Mouse (Mus musculus) midbrain, embryonic 14.5 days (tissue): Measurements from ENCODE around the gene Sycn. TPM values are rescaled to one million over a fixed set of nuclear protein-coding genes. Genes with fewer than 3 reads are reported as not detected.

Experiments
- ATAC-seq: fragments of 200-750 bp; cut with Nextera tagmentation; 2 replicates; pipeline ENCODE4 v1.8.0; 2017; ENCODE audit warnings: moderate number of reproducible peaks, moderate library complexity; ENCODE audit not compliant: low FRiP score, low TSS enrichment
- DNase-seq: peaks from one replicate; pipeline ENCODE4 v3.0.0-alpha.2; 2015
- H3K27ac ChIP-seq: fragments of 300-500 bp; sonication (generic); replicated peaks from 2 replicates; pipeline ENCODE4 v1.5.1; 2014; ENCODE audit warnings: mild to moderate bottlenecking, low read depth, low read length, moderate library complexity
- H3K27me3 ChIP-seq: fragments of 300-500 bp; sonication (generic); 2 replicates; pipeline ENCODE4 v1.6.1; 2014; ENCODE audit warnings: low read length, control low read depth, mixed read lengths; ENCODE audit not compliant: control insufficient read depth, insufficient read depth
- H3K36me3 ChIP-seq: fragments of 300-500 bp; sonication (generic); 2 replicates; pipeline ENCODE4 v1.6.1; 2014; ENCODE audit warnings: low read length, control low read depth; ENCODE audit not compliant: control insufficient read depth, insufficient read depth
- H3K4me1 ChIP-seq: fragments of 300-500 bp; sonication (generic); 2 replicates; pipeline ENCODE4 v1.6.1; 2014; ENCODE audit warnings: mild to moderate bottlenecking, antibody characterized with exemption, low read length, control low read depth; ENCODE audit not compliant: control insufficient read depth, insufficient read depth
- H3K4me2 ChIP-seq: fragments of 300-500 bp; sonication (generic); 2 replicates; pipeline ENCODE4 v1.6.1; 2014; ENCODE audit warnings: mild to moderate bottlenecking, low read length, moderate library complexity
- H3K4me3 ChIP-seq: fragments of 300-500 bp; sonication (generic); replicated peaks from 2 replicates; pipeline ENCODE4 v1.5.1; 2014; ENCODE audit warnings: low read depth, low read length
- H3K9ac ChIP-seq: fragments of 300-500 bp; sonication (generic); replicated peaks from 2 replicates; pipeline ENCODE4 v1.6.1; 2014; ENCODE audit warnings: mild to moderate bottlenecking, low read length, moderate library complexity
- H3K9me3 ChIP-seq: fragments of 300-500 bp; sonication (generic); 2 replicates; pipeline ENCODE4 v1.6.1; 2016; ENCODE audit warnings: low read length, control low read depth, mixed read lengths; ENCODE audit not compliant: control insufficient read depth
- WGBS: fragments of 180-500 bp; shearing (Covaris S2); extraction: QIAGEN DNeasy Blood & Tissue Kit; methylation state at CpG from one replicate; pipeline ENCODE4 v1.1.7; 2014; 5-methylcytosine and 5-hydroxymethylcytosine counted together
- polyA plus RNA-seq: library from polyadenylated mRNA; unstranded; fragments of >200 nt; fragmentation: Nextera tagmentation; extraction: Ambion mirVana; gene quantifications from 2 replicates; pipeline ENCODE4 v1.2.1, GENCODE M21; 2014

Gene Sycn
- polyA plus RNA-seq, 1 experiment from 2014 or later, result not detected

GRCm38 (mm10) chr7:28562951-28563350 is 22.3 kb downstream of the Sycn start:
- no peaks in the 10 kb centered on the region for H3K4me1 ChIP-seq
- H3K9me3 ChIP-seq, result no peaks in the 10 kb centered on the region
- WGBS, result 96% methylated on average over 13 of the region's 13 CpGs
- ATAC-seq, result no peak
- H3K27me3 ChIP-seq, result no peaks in the 10 kb centered on the region
- peaks cover 78% of the 10 kb centered on the region for H3K36me3 ChIP-seq
- H3K27ac ChIP-seq, result no peak overlapping the region
- no peak overlapping the region for H3K9ac ChIP-seq
- no peak overlapping the region for H3K4me2 ChIP-seq
- no peak overlapping the region for H3K4me3 ChIP-seq
- no peak for DNase-seq

GRCm38 (mm10) chr7:28565407-28565806 is 24.7 kb downstream of the Sycn start:
- ATAC-seq, result no peak
- no peak overlapping the region for H3K27ac ChIP-seq
- no peaks in the 10 kb centered on the region for H3K9me3 ChIP-seq
- H3K4me3 ChIP-seq, result no peak overlapping the region
- DNase-seq, result no peak
- no peak overlapping the region for H3K4me2 ChIP-seq
- WGBS, result 85% methylated on average over 5 of the region's 5 CpGs
- peaks cover 74% of the 10 kb centered on the region for H3K36me3 ChIP-seq
- no peak overlapping the region for H3K9ac ChIP-seq
- H3K27me3 ChIP-seq, result no peaks in the 10 kb centered on the region
- H3K4me1 ChIP-seq, result no peaks in the 10 kb centered on the region

- H3K27me3 ChIP-seq, result no peaks in the 10 kb centered on the region
- no peaks in the 10 kb centered on the region for H3K9me3 ChIP-seq
- ATAC-seq, result no peak
- H3K27ac ChIP-seq, result no peak overlapping the region
- peaks cover 58% of the 10 kb centered on the region for H3K36me3 ChIP-seq
- no peak overlapping the region for H3K4me3 ChIP-seq
- no peak overlapping the region for H3K4me2 ChIP-seq
- no peaks in the 10 kb centered on the region; the same call in 1 of the 2 replicates for H3K4me1 ChIP-seq
- H3K9ac ChIP-seq, result no peak overlapping the region
- DNase-seq, result no peak
- 94% methylated on average over 4 of the region's 4 CpGs for WGBS
Measured at GRCm38 (mm10) chr7:28567539-28567938, 26.9 kb downstream of the Sycn start.

GRCm38 (mm10) chr7:28568253-28568652 is 27.6 kb downstream of the Sycn start:
- Histone ChIP-seq H3K27ac (no peak overlapping the region), H3K4me2 (no peak overlapping the region), H3K9me3 (no peaks in the 10 kb centered on the region), H3K36me3 (peaks cover 53% of the 10 kb centered on the region), H3K27me3 (no peaks in the 10 kb centered on the region), H3K9ac (no peak overlapping the region), H3K4me1 (no peaks in the 10 kb centered on the region; the same call in 1 of the 2 replicates), H3K4me3 (no peak overlapping the region)
- DNase-seq, result peak; percentile 80
- ATAC-seq, result no peak

GRCm38 (mm10) chr7:28570291-28570981 is 29.8 kb downstream of the Sycn start:
- no peak overlapping the region for H3K27ac ChIP-seq
- no peaks in the 10 kb centered on the region; the same call in 1 of the 2 replicates for H3K4me1 ChIP-seq
- no peak overlapping the region for H3K4me3 ChIP-seq
- peaks cover 31% of the 10 kb centered on the region for H3K36me3 ChIP-seq
- WGBS, result 76% methylated on average over 12 of the region's 12 CpGs
- no peak for DNase-seq
- H3K9me3 ChIP-seq, result no peaks in the 10 kb centered on the region
- H3K27me3 ChIP-seq, result no peaks in the 10 kb centered on the region
- no peak overlapping the region for H3K9ac ChIP-seq
- no peak for ATAC-seq
- H3K4me2 ChIP-seq, result no peak overlapping the region

GRCm38 (mm10) chr7:28570982-28571682 is 30.4 kb downstream of the Sycn start:
- Histone ChIP-seq H3K27ac (no peak overlapping the region), H3K4me3 (no peak overlapping the region), H3K4me1 (no peaks in the 10 kb centered on the region; the same call in 1 of the 2 replicates), H3K9me3 (no peaks in the 10 kb centered on the region), H3K9ac (no peak overlapping the region), H3K27me3 (no peaks in the 10 kb centered on the region), H3K4me2 (no peak overlapping the region), H3K36me3 (peaks cover 24% of the 10 kb centered on the region)
- WGBS, result 55% methylated on average over 5 of the region's 5 CpGs
- ATAC-seq (no peak), DNase-seq (peak; percentile 58)

GRCm38 (mm10) chr7:28572689-28573088 is 32.0 kb downstream of the Sycn start:
- Histone ChIP-seq H3K9ac (no peak overlapping the region), H3K36me3 (peaks cover 8% of the 10 kb centered on the region), H3K27ac (no peak overlapping the region), H3K27me3 (no peaks in the 10 kb centered on the region), H3K9me3 (no peaks in the 10 kb centered on the region), H3K4me1 (no peaks in the 10 kb centered on the region; the same call in 1 of the 2 replicates), H3K4me2 (no peak overlapping the region), H3K4me3 (no peak overlapping the region)
- DNase-seq, result no peak
- no peak for ATAC-seq
- 95% methylated on average over 5 of the region's 5 CpGs for WGBS

- WGBS, result 99% methylated on average over 3 of the region's 3 CpGs
- H3K27me3 ChIP-seq, result no peaks in the 10 kb centered on the region
- DNase-seq (no peak), ATAC-seq (no peak)
- no peaks in the 10 kb centered on the region; the same call in 1 of the 2 replicates for H3K4me1 ChIP-seq
- no peak overlapping the region for H3K9ac ChIP-seq
- no peak overlapping the region for H3K4me3 ChIP-seq
- H3K36me3 ChIP-seq, result peaks cover 4% of the 10 kb centered on the region; the same call in 1 of the 2 replicates
- H3K9me3 ChIP-seq, result no peaks in the 10 kb centered on the region
- H3K27ac ChIP-seq, result no peak overlapping the region
- H3K4me2 ChIP-seq, result no peak overlapping the region
Measured at GRCm38 (mm10) chr7:28573236-28573635, 32.6 kb downstream of the Sycn start.

GRCm38 (mm10) chr7:28575597-28575996 is 34.9 kb downstream of the Sycn start:
- no peak overlapping the region for H3K4me2 ChIP-seq
- no peak overlapping the region for H3K4me3 ChIP-seq
- H3K4me1 ChIP-seq, result no peaks in the 10 kb centered on the region; the same call in 1 of the 2 replicates
- H3K36me3 ChIP-seq, result no peaks in the 10 kb centered on the region
- DNase-seq, result no peak
- no peaks in the 10 kb centered on the region for H3K27me3 ChIP-seq
- WGBS, result 93% methylated on average over 11 of the region's 11 CpGs
- H3K9me3 ChIP-seq, result no peaks in the 10 kb centered on the region
- no peak for ATAC-seq
- H3K9ac ChIP-seq, result no peak overlapping the region
- no peak overlapping the region for H3K27ac ChIP-seq
